Mouse (Mus musculus) ovary, postnatal 14 days (tissue): ENCODE data around the gene Taf15.

Experiments
- DNase-seq: peaks from one replicate; pipeline ENCODE4 v3.0.0; 2022; ENCODE audit warnings: low spot score

Gene Taf15

GRCm38 (mm10) chr11:83457912-83458601, 14.8 kb upstream of the Taf15 start:
- DNase-seq, result no peak

- DNase-seq, result no peak
These were observed 11.3 kb upstream of the Taf15 start for GRCm38 (mm10) chr11:83461462-83462027.

GRCm38 (mm10) chr11:83462711-83463244, 10.1 kb upstream of the Taf15 start, which contains the start of gene Mmp28:
Gene Mmp28, minus strand, starts transcription at chr11:83463071.
- DNase-seq, result no peak

GRCm38 (mm10) chr11:83465976-83466375, 6.9 kb upstream of the Taf15 start:
- DNase-seq, result no peak

GRCm38 (mm10) chr11:83467120-83467652, 5.7 kb upstream of the Taf15 start:
- no peak for DNase-seq

- no peak for DNase-seq
These were observed 4.1 kb upstream of the Taf15 start for GRCm38 (mm10) chr11:83468765-83469164.

DNA sequence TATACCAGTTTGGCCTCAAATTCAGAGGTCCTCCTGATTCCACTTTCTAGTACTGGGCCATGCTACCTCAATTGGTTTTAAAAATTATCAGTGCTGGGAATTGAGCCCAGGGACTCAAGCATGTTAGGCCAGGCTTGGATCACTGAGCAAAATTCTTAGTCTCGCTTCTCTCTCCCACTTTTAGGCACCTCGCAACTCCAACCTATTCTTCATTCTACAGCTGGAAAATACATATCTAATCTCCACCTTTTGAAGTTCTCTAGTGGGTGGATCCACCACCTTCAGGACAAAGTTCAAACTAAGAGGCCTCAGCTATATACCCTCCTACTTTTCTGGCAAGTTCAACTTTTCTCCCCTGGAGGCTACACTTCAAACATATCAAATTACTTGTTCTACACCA, 1.1 kb upstream of the Taf15 start:
- DNase-seq, result no peak

- no peak for DNase-seq
These were observed 540 bp downstream of the Taf15 start for GRCm38 (mm10) chr11:83473235-83474016.

DNA sequence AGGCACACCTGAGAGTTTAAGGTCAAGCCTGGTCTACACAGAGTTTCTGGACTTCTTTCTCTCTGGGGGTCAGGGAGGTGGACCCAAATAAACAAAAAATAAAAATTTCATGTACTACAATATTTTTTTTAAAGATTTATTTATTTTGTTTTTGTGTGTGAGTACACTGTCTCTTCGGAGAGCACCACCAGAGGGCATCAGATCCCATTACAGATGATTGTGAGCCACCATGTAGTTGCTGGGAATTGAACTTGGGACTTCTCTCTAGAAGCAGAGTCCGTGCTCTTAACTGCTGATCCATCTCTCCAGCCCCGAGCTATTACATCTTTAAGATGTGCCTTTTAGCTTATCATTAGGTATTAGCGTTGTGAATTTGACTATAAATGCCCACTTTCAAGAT, 18.6 kb downstream of the Taf15 start:
- DNase-seq, result no peak

- no peak for DNase-seq
These were observed 22.7 kb downstream of the Taf15 start for GRCm38 (mm10) chr11:83495571-83495970.

GRCm38 (mm10) chr11:83504308-83504707, 31.4 kb downstream of the Taf15 start:
- no peak for DNase-seq

- DNase-seq, result no peak
These were observed 36.6 kb downstream of the Taf15 start for GRCm38 (mm10) chr11:83509521-83509920.

- DNase-seq, result no peak
These were observed 44.3 kb downstream of the Taf15 start for GRCm38 (mm10) chr11:83517153-83517552.

DNA sequence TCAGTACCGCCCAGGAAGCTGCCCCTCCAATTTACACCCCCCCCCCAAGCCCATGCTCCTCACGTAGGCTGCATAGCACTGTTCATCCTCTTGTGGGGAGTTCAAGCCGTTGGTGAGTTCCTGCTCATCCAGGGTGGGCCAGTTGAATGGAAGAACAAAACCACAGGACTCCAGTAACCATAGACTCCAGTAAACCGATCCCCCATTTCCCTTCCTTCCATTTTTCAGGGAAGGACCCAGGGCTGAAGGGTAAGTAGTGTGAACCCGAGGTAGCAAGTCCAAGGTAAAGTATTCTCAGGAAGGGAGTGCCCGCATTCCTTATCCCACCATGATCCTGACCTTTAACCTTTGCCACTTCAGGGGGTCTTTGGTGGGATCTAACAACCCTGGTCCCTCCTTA, 45.5 kb downstream of the Taf15 start:
- DNase-seq, result no peak

DNA sequence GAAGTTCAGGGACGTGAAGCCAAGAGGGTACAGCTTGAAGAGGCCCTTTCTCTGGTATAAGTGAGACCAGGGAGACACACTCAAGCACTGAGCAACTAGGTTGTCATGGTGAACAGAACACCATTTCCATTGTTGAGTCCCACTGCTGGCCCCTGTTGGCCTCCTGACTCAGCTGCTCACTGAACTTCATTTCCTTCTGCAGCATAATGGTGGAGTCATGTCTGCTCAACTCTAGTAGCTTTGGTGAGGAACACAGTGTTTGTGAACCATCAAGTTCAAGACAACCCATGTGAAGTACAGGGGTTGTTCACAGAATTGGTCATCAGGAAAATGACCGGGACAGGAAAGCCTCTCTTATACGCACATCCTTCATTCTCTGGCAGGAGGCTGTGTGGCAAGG, 49.2 kb downstream of the Taf15 start, which contains the start of gene Heatr9:
Gene Heatr9, minus strand, starts transcription at position 101 of the 400 bp plus-strand sequence.
- DNase-seq, result no peak

GRCm38 (mm10) chr11:83529024-83529423, 56.1 kb downstream of the Taf15 start:
- DNase-seq, result no peak

DNA sequence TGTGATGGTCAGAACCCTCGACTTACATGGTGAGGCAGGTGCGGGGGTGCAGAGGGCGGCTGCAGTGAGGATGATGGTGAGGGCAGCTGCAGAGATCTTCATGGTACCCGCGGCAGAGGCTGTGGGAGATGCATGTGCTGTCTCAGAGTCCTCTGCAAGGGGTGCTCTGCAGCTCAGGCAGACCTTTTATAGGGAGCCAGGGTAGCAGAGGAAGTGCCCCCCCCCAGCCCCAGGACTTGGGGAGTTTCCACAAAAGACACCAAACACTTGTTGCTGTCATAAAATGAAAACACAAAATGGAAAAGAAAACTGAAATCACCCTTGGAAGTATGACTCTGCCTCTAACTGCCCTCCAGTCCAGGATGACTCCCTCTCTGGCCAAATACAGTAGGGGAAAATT, 57.5 kb downstream of the Taf15 start, which contains the start of gene Ccl5:
Gene Ccl5, minus strand, starts transcription at position 159 of the 400 bp plus-strand sequence.
- DNase-seq, result no peak

- DNase-seq, result no peak
These were observed 60.3 kb downstream of the Taf15 start for GRCm38 (mm10) chr11:83533192-83533591.

DNA sequence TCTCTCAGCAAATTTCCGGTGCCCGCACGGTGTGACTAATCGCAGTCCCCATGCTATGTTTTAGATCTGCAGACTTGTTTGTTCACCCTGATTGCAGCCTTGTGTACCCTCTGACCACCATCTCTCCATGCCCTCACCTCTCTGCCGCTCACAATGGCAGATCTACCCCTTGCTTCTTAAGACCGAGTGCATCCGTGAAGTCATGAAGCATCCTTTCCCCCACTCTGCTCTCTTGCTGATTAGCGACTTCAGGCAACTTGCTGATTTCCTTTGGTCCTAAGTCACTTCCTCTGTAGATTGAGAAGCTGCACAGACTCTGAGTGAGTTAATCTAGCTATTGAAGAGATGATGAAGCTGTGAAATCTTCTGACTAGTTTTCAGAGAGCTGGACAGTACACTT, 61.3 kb downstream of the Taf15 start:
- DNase-seq, result no peak

GRCm38 (mm10) chr11:83534609-83535423, 61.9 kb downstream of the Taf15 start:
- DNase-seq, result peak; percentile 81

GRCm38 (mm10) chr11:83536831-83537230, 63.9 kb downstream of the Taf15 start:
- DNase-seq, result no peak
